Mouse (Mus musculus) neural tube, embryonic 12.5 days (tissue): Measurements from ENCODE around the gene Eml2. TPM values are rescaled to one million over a fixed set of nuclear protein-coding genes. Genes with fewer than 3 reads are reported as not detected.

Experiments
- ATAC-seq: fragments of 200-750 bp; cut with Nextera tagmentation; 2 replicates; pipeline ENCODE4 v1.8.0; 2017; ENCODE audit warnings: low read depth, mild to moderate bottlenecking, moderate TSS enrichment, moderate library complexity; ENCODE audit not compliant: low FRiP score
- H3K27ac ChIP-seq: fragments of 300-500 bp; sonication (generic); 2 replicates; pipeline ENCODE4 v1.5.1; 2016
- H3K27me3 ChIP-seq: fragments of 300-500 bp; sonication (generic); replicated peaks from 2 replicates; pipeline ENCODE4 v1.6.1; 2016; ENCODE audit warnings: mild to moderate bottlenecking
- H3K36me3 ChIP-seq: fragments of 300-500 bp; sonication (generic); 2 replicates; pipeline ENCODE4 v1.6.1; 2016; ENCODE audit warnings: mild to moderate bottlenecking
- H3K4me1 ChIP-seq: fragments of 300-500 bp; sonication (generic); 2 replicates; pipeline ENCODE4 v1.6.1; 2016
- H3K4me2 ChIP-seq: fragments of 300-500 bp; sonication (generic); replicated peaks from 2 replicates; pipeline ENCODE4 v1.6.1; 2016; ENCODE audit warnings: mild to moderate bottlenecking
- H3K4me3 ChIP-seq: fragments of 300-500 bp; sonication (generic); 2 replicates; pipeline ENCODE4 v1.5.1; 2016
- H3K9ac ChIP-seq: fragments of 300-500 bp; sonication (generic); 2 replicates; pipeline ENCODE4 v1.6.1; 2016; ENCODE audit warnings: mild to moderate bottlenecking
- H3K9me3 ChIP-seq: fragments of 300-500 bp; sonication (generic); 2 replicates; pipeline ENCODE4 v1.6.1; 2016; ENCODE audit warnings: mild to moderate bottlenecking
- WGBS: fragments of 180-500 bp; shearing (Covaris S2); methylation state at CpG from one replicate; pipeline ENCODE4 v1.1.7; 2016; 5-methylcytosine and 5-hydroxymethylcytosine counted together
- polyA plus RNA-seq: library from polyadenylated mRNA; unstranded; fragments of >200 nt; fragmentation: Nextera tagmentation; extraction: Ambion mirVana; gene quantifications from 2 replicates; pipeline ENCODE4 v1.2.1, GENCODE M21; 2016

Gene Eml2
- polyA plus RNA-seq, 1 experiment from 2014 or later: 6.6 TPM

GRCm38 (mm10) chr7:19226817-19227797, 50.9 kb downstream of the Eml2 start:
- peak overlapping the region; percentile 86 for H3K4me2 ChIP-seq
- H3K9ac ChIP-seq: peak overlapping the region; percentile 62
- H3K27ac ChIP-seq: peak overlapping the region; percentile 58
- H3K4me1 ChIP-seq: peaks cover 17% of the 10 kb centered on the region
- H3K9me3 ChIP-seq: no peaks in the 10 kb centered on the region
- peak; percentile 19 for ATAC-seq
- no peaks in the 10 kb centered on the region for H3K27me3 ChIP-seq
- WGBS: 20% methylated on average over 20 of the region's 20 CpGs
- H3K36me3 ChIP-seq: peaks cover 13% of the 10 kb centered on the region
- H3K4me3 ChIP-seq: peak overlapping the region; percentile 55

- H3K27ac ChIP-seq: peak within 1 kb of the TSS; percentile 97
- peak within 1 kb of the TSS; percentile 70 for H3K9ac ChIP-seq
- H3K4me3 ChIP-seq: peak within 1 kb of the TSS; percentile 55
- peak; percentile 97 for ATAC-seq
- H3K27me3 ChIP-seq: no peaks in the 10 kb centered on the region
- no peaks in the 10 kb centered on the region for H3K9me3 ChIP-seq
- peaks cover 17% of the 10 kb centered on the region for H3K4me1 ChIP-seq
- H3K4me2 ChIP-seq: peak within 1 kb of the TSS; percentile 86
- WGBS: under 1% methylated on average over 91 of the region's 91 CpGs
- peaks cover 18% of the 10 kb centered on the region for H3K36me3 ChIP-seq
Observed at GRCm38 (mm10) chr7:19227883-19228792, 51.9 kb downstream of the Eml2 start, which contains the start of gene Opa3. Gene Opa3 (plus strand): TSS chr7:19228334.

GRCm38 (mm10) chr7:19228793-19229148, 52.5 kb downstream of the Eml2 start:
- no peaks in the 10 kb centered on the region for H3K9me3 ChIP-seq
- H3K4me3 ChIP-seq: peak overlapping the region; percentile 55
- H3K9ac ChIP-seq: peak overlapping the region; percentile 64
- peak overlapping the region; percentile 60; the same call in 1 of the 2 replicates for H3K27ac ChIP-seq
- WGBS: under 1% methylated on average over 14 of the region's 14 CpGs
- peaks cover 17% of the 10 kb centered on the region for H3K4me1 ChIP-seq
- H3K27me3 ChIP-seq: no peaks in the 10 kb centered on the region
- H3K4me2 ChIP-seq: peak overlapping the region; percentile 86
- ATAC-seq: no peak
- peaks cover 19% of the 10 kb centered on the region for H3K36me3 ChIP-seq

GRCm38 (mm10) chr7:19229404-19229803, 53.2 kb downstream of the Eml2 start:
- no peak for ATAC-seq
- Histone ChIP-seq H3K4me2 (peak overlapping the region; percentile 86), H3K36me3 (peaks cover 19% of the 10 kb centered on the region), H3K9me3 (no peaks in the 10 kb centered on the region), H3K4me1 (peaks cover 17% of the 10 kb centered on the region), H3K9ac (peak overlapping the region; percentile 64), H3K4me3 (peak overlapping the region; percentile 55), H3K27ac (0 out of 2 replicates have a peak overlapping the region, but pooled peaks have one; percentile 60), H3K27me3 (no peaks in the 10 kb centered on the region)
- WGBS: 51% methylated on average over 5 of the region's 5 CpGs

GRCm38 (mm10) chr7:19230041-19230580, 53.9 kb downstream of the Eml2 start:
- Histone ChIP-seq H3K27me3 (no peaks in the 10 kb centered on the region), H3K36me3 (peaks cover 19% of the 10 kb centered on the region), H3K9ac (no peak overlapping the region), H3K4me1 (peaks cover 17% of the 10 kb centered on the region), H3K27ac (no peak overlapping the region), H3K9me3 (no peaks in the 10 kb centered on the region), H3K4me2 (peak overlapping the region; percentile 86), H3K4me3 (no peak overlapping the region)
- 96% methylated on average over 2 of the region's 2 CpGs for WGBS
- ATAC-seq: no peak

- Histone ChIP-seq H3K27me3 (no peaks in the 10 kb centered on the region), H3K36me3 (peaks cover 17% of the 10 kb centered on the region), H3K9ac (no peak overlapping the region), H3K9me3 (no peaks in the 10 kb centered on the region), H3K4me3 (no peak overlapping the region), H3K27ac (no peak overlapping the region), H3K4me2 (no peak overlapping the region), H3K4me1 (peaks cover 17% of the 10 kb centered on the region)
- ATAC-seq: no peak
- 95% methylated on average over 5 of the region's 5 CpGs for WGBS
Observed at GRCm38 (mm10) chr7:19230899-19231298, 54.7 kb downstream of the Eml2 start.

GRCm38 (mm10) chr7:19231849-19232248, 55.6 kb downstream of the Eml2 start:
- WGBS: 94% methylated on average over 3 of the region's 3 CpGs
- Histone ChIP-seq H3K9me3 (no peaks in the 10 kb centered on the region), H3K4me3 (no peak overlapping the region), H3K9ac (no peak overlapping the region), H3K27ac (no peak overlapping the region), H3K4me1 (peaks cover 14% of the 10 kb centered on the region), H3K27me3 (no peaks in the 10 kb centered on the region), H3K4me2 (no peak overlapping the region), H3K36me3 (peaks cover 16% of the 10 kb centered on the region)
- ATAC-seq: no peak

- Histone ChIP-seq H3K27ac (no peak overlapping the region), H3K36me3 (peaks cover 16% of the 10 kb centered on the region), H3K9me3 (no peaks in the 10 kb centered on the region), H3K4me2 (no peak overlapping the region), H3K4me3 (no peak overlapping the region), H3K27me3 (no peaks in the 10 kb centered on the region), H3K9ac (no peak overlapping the region), H3K4me1 (peaks cover 9% of the 10 kb centered on the region)
- WGBS: 82% methylated on average over 5 of the region's 5 CpGs
- ATAC-seq: no peak
Observed at GRCm38 (mm10) chr7:19234652-19235051, 58.4 kb downstream of the Eml2 start.

GRCm38 (mm10) chr7:19235092-19235671, 59.0 kb downstream of the Eml2 start:
- 95% methylated on average over 2 of the region's 2 CpGs for WGBS
- H3K9ac ChIP-seq: no peak overlapping the region
- H3K27me3 ChIP-seq: no peaks in the 10 kb centered on the region
- H3K4me2 ChIP-seq: no peak overlapping the region
- no peaks in the 10 kb centered on the region for H3K9me3 ChIP-seq
- peaks cover 10% of the 10 kb centered on the region; the same call in 1 of the 2 replicates for H3K4me1 ChIP-seq
- H3K27ac ChIP-seq: no peak overlapping the region
- peaks cover 16% of the 10 kb centered on the region for H3K36me3 ChIP-seq
- no peak overlapping the region for H3K4me3 ChIP-seq
- no peak for ATAC-seq

GRCm38 (mm10) chr7:19236411-19236810, 60.2 kb downstream of the Eml2 start:
- Histone ChIP-seq H3K4me1 (peaks cover 14% of the 10 kb centered on the region; the same call in 1 of the 2 replicates), H3K36me3 (peaks cover 11% of the 10 kb centered on the region), H3K27ac (no peak overlapping the region), H3K9me3 (no peaks in the 10 kb centered on the region), H3K27me3 (no peaks in the 10 kb centered on the region), H3K9ac (no peak overlapping the region), H3K4me3 (no peak overlapping the region), H3K4me2 (no peak overlapping the region)
- no peak for ATAC-seq
- 79% methylated on average over 2 of the region's 2 CpGs for WGBS

- no peaks in the 10 kb centered on the region for H3K27me3 ChIP-seq
- H3K27ac ChIP-seq: no peak overlapping the region
- no peaks in the 10 kb centered on the region for H3K9me3 ChIP-seq
- 95% methylated on average over 4 of the region's 4 CpGs for WGBS
- ATAC-seq: no peak
- H3K4me1 ChIP-seq: peaks cover 14% of the 10 kb centered on the region; the same call in 1 of the 2 replicates
- H3K4me2 ChIP-seq: no peak overlapping the region
- no peak overlapping the region for H3K9ac ChIP-seq
- H3K4me3 ChIP-seq: no peak overlapping the region
- no peaks in the 10 kb centered on the region for H3K36me3 ChIP-seq
Observed at GRCm38 (mm10) chr7:19238344-19238743, 62.1 kb downstream of the Eml2 start.
